Mouse (Mus musculus) embryo, embryonic 10 days (tissue): ENCODE measurements around the gene Ston2.
"Not testable (repeated sequence)": the region's sequence is repeated elsewhere in the genome, so short reads cannot be mapped to it uniquely, and the experiment has no call there.

Experiments
- DNase-seq: peaks from one replicate; pipeline ENCODE4 v3.0.0-alpha.2; 2015; ENCODE audit warnings: low spot score

The Ston2 gene

DNA sequence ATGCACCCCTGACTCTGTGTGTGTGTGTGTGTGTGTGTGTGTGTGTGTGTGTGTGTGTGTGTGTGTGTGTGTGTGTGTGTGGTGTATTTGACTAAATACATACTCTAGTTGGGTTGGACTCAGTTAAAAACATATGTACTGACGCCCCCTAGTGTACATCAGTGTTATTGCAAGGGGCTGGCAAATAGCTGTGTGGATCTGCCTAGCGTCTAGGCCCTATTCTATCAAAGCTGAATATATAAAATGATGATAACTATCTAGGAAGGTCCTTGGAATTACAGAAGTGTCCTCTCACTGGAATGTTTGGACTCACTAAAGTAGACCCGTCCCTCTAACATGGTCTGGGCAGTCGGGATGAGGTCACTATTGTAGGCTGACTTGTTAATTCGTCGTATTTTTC, 1.6 kb upstream of the Ston2 start:
- DNase-seq = peak; percentile 73

DNA sequence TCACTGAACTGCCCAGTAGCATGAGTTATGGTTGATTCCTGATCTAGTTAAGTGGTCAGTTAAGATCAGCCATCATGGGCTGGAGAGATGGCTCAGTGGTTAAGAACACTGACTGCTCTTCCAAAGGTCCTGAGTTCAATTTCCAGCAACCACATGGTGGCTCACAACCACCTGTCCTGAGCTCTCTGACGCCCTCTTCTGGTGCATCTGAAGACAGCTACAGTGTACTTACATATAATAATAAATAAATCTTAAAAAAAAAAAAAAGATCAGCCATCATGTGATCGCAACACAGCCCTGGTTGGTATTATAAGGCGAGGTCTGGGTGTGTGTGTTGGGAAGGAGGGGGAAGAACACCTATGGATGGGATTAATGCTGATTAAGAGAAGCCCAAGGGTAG, 259 bp upstream of the Ston2 start:
- DNase-seq = not testable (repeated sequence)

DNA sequence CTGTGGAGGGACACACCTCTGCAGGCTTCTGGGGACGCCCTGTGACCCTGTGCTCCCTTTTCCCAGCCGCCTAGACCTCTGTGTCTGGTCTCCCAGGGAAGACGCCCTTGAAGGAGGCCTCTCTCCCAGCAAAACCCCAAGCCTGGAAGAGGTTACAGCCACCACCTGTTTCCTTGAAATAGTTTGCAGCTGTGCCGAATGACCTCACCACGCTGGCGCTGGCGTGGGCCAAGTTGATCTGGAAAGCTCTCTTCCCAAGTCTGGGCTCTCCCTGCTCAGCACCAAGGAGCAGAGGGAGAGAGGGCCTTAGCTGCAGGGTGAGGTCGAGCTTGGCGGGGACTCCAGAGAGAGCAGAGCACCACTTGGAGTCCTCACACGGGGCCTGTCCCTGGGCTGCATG, 1.8 kb downstream of the Ston2 start:
- no peak for DNase-seq

DNA sequence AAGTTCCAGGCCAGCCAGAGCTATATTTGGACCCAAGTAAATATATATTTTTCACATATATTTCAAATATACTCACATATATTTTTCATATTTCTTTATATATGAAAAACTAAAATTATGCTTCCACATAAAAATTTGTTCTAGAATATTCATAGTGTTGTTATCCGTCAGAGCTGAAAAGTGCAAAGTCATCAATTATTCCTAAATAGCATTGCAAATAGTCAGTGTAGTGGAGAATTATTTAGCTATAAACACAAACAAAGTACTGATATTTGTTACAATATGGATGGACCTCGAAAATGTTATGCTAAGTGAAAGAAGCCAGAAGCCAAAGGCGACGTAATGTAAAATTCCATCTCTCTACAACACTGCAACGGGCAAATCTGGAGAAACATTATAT, 6.8 kb downstream of the Ston2 start:
- DNase-seq = no peak

DNA sequence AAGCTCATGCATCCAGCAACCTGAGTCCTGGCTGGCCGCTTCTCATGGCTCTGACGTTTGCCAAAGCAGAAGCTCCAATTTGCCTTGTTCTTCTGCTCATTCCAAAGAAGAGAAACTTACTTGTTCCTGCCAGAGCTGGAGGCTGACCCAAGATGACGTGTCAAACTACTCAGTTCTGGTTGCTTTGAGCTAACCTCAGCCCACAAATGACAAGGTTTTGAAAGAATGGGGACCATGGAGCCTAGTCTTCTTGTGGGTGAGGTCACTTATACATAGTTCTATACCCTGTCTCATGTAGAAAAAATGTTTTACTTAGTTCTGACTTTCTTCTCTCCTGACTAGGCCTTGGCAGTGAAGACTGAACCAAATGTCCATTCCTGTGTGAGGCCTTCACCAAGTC, 7.7 kb downstream of the Ston2 start:
- no peak for DNase-seq

DNA sequence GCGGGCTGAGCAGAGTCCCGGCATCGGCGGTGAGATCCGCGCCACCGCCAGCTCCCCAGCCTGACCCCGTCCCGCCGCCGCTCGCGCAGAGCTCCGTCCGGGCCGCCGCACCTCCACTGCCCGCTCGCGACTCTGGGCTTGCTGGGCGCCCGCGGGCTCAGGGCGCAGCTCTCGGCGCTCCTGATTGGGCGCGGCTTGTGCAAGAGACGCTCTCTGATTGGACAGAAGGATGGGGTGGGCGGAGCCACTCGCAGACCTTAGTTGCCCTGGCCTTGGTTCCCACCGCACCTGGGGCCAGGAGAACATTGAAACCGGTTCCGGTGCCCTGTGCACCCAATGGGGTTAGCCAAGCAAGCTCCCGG, 9.2 kb downstream of the Ston2 start:
- DNase-seq = peak; percentile 90

DNA sequence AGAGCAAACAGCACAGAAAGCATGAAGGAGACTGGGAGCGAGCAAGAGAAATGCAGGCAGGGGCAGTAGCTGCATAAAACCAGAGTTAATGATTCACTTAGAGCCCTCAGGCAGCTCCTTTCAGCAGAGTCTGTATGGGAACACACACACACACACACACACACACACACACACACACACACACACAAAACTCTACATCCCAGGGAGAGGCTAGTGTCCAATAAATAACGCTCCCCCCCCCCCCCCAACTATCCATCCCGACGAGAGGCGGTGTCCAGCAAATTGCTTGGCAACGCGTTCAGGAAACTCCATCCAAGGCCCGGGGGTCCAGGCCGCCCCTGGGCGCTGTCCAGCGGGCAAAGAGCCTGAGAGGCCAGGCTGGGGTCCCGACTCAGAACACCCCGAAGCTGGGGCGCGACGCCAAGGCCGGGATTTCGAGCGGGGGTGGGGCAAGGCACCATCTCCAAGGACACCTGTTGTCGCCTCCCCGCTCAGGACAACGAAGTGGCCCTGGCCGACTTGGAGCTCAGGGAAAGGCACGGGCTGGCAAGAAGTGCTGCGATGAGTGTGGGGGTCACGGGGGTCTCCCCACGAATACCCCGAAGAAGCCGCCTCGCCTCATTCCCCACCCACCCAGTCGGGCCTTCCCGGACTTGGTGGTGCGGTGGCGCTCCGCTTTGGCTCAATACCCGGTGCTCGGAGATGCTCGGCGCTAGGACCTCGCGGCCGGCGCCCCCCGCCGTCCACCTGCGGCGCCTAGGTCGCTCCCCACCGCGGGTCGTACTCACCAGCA, 9.8 kb downstream of the Ston2 start:
- DNase-seq = peak; percentile 55

DNA sequence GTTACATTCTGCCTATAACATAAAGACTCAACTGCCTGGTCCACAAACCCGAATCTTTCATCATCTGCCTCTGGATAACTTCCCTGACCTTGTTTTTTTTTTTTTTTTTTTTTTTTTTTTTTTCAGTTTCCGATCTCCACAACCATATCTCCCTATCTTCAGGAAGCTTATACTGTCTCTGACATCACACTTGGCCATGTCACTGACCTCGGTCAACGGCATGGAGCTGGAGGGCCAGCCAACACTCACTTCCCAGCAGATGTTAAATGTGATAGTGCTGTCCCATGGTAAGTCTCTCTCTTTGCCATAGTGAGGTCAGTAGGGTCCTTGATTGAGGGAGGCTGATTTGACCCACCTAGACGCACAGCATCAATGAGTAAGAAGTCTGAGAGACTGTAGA, 11.8 kb downstream of the Ston2 start:
- DNase-seq = no peak

DNA sequence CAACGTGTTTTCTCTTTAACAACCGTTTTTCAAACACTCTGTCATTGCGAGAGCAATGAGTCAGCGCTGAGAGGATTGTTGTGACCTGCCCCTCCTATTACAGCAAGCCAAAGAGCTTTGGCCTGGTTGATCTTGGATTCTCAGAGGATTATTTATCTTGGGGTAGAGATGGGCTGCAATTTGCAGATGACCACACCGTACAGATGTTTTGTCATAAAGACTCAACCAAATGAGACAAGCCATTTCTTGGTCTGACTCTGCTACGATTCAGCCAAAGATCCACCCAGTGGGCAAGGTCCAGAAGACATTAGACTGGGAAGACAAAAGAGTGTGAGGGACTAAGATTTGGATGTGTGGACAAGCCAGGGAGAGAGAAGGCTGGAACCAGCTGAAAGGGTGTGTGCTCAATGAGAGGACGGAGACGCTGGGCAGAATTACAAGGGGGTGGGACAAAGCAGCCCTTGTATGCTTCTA, 13.3 kb downstream of the Ston2 start:
- no peak for DNase-seq

DNA sequence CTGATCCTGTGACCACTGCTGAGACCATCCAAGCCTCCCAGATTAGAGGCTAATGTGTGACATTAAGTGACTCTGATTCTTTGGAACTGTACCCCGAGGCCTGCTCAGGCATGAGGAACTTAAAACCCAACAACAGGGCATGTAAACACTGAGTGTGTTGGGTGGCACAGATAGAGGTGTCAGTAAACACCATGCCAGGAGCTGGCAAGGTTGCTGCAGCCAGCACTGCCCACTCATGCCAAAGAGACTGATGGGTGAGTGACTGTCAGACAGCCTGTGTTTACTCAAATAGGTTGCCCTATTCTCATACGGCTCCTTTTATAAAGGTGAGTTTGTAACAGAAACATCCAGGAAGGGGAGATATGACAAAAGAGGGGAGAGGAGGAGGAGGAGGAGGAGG, 19.3 kb downstream of the Ston2 start:
- DNase-seq = no peak

DNA sequence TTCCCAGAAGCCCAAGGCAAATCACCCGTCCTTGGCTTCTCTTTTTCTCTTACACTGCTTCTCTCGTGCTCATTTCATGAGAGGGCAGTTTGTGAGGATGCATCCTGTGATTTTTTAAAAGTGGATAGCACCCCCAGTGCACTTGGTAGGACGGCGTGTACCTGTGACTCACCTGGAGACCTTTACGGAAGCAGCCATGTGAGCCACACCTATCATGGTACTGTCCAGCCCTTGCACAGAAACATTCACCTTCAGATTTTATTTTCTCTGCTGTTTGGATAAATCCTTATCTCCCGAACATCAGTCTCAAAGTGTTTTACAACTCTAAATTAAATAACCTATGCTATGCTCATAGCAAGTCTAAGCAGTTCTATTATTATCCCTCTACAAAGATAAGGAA, 20.0 kb downstream of the Ston2 start:
- no peak for DNase-seq

DNA sequence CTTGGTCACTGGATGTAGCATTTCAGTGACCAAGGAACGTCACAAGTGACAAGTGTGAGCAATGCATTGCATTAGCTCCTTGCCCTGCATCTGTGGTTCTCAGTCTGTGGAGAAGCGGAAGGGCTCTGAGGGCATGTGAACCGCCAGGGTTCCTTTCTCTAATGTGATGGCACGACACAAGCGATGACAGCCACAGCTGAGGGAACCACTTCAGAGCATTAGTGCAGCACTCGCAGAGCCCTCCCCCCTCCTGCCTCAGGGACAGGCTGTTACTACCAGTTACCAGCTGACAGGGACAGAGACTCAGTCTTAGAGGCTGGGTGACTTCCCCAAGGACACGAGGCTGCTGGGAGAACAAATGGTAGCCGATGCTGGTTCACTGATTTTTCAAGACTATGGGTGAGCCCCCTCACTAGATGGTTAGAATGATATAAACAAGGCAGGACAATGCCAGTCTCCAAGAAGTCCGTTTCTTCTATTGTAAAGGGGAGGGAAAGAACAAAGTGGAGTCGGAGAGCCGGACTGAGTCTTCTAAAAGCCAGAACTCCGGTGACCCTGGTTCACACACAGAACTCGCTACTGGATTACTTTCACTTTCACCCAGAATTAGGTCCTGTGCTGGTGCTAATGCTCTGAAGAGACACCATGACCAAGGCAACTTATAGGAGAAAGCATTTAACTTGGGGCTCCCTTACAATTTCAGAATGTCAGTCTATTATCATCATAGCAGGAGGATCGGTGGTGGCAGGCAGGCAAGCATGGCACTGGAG, 21.7 kb downstream of the Ston2 start:
- DNase-seq = peak; percentile 70

DNA sequence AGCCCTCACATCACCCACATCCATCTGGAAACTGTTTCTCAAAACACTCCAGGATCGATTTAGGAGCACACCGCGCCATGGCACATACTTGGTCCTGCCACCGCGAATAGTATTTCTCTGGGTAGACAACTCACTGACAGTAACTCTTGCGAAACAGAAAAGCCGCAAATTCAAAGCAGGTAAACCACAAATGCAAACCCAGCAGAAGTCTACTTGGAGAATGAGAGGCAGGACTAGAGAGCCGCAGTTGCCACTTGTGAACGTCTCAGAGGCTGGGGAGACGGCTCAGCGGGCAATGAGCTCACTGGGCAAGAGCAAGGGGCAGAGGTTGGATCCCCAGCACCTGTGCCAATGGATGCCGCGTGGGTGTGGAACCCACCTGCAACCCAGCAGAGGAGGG, 22.7 kb downstream of the Ston2 start:
- DNase-seq = no peak

DNA sequence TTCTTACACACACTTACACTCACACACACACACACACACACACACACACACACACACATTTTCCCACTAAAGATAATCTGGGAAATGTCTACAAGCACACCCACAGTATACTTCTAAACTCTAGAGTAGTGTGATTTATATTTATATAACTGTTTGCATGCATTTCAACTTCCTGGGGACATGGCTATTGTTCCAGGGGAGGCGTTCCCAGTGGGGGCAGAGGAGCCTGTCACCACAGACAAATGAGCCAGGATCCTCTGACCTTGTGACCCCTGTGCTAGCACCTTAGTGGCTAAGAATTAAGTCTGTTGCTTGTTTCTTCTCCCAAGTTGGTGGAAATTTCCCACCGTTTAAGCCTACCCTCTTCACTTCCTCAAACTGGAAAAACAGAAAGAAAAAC, 23.1 kb downstream of the Ston2 start:
- DNase-seq = peak; percentile 69

DNA sequence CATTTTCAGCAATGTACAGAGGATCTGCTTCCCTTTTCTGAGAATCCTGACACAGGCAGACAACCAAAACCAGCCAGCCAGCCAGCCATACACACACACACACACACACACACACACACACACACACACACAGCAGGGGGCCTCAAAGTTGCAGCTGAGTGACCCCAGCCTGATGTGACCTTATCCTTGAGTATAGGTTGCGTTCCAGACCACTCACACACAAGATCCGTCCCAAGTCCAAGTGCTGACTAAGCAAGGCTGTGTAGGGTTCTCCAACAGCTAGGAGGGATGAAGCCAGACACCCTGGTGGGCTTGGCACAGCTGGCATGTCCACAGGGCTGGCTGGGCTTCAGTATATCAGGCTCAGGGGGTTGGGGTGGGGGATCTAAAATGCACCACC, 23.7 kb downstream of the Ston2 start:
- no peak for DNase-seq

DNA sequence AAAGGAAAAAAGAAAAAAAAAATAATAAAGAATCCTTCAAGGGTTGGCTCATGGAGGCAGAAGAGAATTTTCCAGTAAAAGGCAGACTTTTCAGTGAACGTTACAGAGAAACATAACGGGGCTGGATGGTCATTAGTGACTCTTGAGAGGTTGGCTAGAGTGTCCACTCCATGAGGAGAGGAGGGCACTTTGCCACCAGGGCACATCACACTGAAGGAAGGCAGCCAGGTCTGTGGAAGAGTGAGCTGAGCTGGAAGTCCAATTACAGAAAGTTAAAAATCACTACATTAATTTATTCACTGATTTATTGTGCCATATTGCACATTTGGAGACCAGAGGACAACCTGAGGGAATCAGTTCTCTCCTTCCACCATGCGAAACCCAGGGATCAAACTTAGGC, 28.4 kb downstream of the Ston2 start:
- DNase-seq = no peak

DNA sequence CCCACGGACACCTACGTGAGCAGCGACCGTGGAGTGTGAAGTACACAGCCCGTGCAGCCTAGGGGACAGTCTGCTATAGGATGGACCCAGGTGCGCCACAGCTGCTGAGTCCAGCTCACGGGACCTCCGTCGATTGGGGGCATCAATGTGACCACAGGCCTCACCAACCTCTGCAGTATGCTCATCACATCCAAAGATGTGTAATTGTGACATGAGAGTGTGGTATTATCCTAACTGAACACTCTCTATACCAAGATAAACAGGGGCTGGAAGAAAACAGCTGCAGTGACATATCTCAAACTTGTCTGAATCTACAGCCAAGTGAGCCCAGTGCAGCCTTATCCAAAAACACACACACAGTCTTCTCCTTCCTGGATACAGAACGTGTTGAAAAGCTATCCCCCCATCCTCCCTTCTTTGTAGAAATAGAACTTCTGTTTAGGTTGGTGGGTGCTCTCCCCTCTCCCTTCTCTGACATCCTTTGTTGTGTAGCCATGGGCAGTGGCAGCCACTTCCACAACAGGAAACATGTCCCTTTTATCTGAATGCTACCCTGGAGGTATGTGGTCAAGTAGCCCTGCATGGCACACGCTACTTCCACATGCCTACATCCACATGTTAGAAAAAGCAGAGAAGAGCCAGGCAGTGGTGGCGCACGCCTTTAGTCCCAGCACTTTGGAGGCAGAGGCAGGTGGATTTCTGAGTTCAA, 30.2 kb downstream of the Ston2 start:
- DNase-seq = no peak

DNA sequence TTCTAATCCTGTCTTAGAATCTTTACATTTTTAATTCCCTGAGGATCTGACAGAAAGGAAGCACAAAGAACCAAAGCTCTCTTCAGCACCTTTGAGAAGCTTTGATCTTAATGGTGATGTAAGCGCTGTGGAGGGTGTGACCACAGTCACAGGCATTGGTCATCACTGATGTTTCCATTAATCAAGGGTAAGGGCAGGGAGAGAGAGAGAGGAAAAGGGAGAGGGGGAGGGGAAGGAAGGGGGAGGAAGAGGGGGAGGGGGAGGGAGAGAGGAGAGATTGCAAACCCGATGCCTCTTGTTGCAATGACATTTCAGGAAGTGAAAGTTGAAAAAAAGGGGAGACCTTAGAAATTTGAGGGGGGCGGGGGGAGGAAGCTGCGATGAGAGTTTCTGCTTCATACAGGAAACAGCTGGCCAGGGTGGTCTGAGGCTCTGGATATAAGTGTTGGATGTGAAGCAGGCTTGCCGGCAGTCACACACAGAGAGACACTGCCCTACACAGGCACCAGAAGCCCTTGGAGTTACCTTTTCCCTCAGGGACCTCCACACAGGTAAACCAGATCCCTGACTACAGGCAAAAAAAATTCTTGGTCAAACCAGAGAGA, 31.5 kb downstream of the Ston2 start:
- DNase-seq = peak; percentile 19

DNA sequence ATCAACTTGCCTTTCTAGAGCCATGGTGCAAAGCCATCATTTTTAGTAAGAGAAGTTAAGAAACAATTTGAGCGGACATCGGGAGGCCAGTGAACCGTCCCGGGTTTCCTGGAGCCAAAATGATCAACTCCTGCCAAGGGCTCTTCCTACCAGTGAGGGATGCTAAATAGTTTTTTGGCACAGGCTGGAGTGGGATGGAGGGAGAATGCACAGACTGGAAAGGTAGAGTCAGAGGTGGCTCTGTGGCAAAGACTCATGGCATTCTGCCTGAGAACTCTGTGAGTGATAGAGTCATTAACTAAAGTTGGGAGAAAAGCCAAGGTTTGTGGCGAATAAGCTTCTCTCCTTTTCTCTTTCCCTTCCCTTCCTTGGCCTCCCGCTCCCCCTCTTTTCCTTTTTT, 33.6 kb downstream of the Ston2 start:
- DNase-seq = no peak

DNA sequence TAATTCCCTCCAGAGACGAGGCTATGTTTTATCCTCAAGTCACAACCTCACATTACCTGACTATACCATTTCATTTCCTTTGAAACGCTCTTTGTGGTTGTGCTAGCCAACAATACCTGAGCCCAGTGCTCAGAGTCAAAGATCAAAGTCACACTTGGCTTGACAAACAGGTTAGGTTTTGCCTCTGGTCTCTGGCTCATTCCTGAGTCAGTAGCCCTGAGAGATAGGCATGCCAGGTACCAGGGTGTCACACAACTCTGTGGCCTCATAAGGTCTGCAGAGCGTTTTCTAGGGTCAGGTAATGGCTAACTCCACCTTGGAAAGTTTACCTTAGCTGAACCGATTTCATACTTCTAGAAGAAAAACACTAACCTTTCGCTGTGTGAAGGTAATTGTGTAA, 35.5 kb downstream of the Ston2 start:
- DNase-seq = no peak

DNA sequence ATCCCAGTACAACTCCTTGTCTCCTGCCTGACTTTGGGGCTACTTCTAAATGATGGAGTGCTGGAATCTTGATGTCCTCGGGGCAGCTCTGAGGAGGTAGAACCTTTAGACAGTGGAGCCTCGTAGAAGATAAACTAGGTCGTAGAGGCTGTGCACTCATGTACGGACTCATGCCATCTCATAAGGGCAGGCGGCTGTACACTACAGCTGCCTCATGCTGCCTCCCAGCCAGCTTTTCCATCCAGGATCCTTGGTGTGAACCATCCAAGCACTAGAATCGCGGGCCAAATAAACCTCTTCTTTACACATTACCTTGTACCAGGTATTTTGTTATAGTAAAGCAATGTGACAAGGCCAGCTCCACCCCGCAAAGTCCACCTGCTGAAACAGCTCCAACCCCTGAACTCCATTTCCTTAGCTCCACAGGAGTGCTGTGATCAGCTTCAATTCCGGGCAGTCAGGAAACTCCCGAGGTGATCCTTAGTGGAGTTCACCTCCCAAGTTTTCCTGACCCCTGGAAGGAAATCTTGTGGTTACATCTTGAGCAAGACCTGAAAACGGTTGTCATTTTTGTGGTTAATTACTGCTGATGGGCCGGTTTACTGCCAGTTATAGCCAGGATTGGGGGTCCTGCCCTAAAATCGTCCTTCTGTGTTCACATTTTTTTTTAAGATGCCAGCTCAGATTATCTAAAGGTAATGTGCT, 36.1 kb downstream of the Ston2 start:
- no peak for DNase-seq
